Mouse (Mus musculus): ENCODE measurements around the gene AC124108.1.

DNA sequence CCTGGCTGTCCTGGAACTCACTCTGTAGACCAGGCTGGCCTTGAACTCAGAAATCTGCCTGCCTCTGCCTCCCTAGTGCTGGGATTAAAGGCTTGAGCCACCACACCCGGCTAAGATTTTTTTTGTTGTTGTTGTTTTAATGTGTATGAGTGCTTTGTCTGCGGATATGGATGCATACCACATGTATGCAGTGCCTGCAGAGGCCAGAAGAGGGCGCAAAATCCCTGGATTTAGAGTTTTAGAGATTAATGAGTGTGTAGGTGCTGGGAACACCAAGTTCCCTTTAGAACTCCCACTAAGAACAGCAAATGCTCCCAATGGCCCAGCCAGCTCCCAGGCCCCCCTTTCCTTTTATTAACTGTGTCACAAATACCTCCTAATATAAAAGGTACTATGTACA, 25.4 kb upstream of the AC124108.1 start:
- TF ChIP-seq TAL1 (IDR thresholded peaks at IDR 0.05; ENCODE audit: low read length) = no peak
- TF ChIP-seq GATA1 (IDR thresholded peaks at IDR 0.05; ENCODE audit: low read length) = no peak
